Mouse (Mus musculus) cortical plate, adult 2 months (tissue): ENCODE results near the gene L3mbtl4. TPM values are rescaled to one million over a fixed set of nuclear protein-coding genes. Genes with fewer than 3 reads are reported as not detected.

Experiments used
- H3K27ac ChIP-seq: fragments of 200-500 bp; 2 replicates; pipeline ENCODE4 v1.5.1; 2012; ENCODE audit warnings: low read length, control low read depth, inconsistent platforms; ENCODE audit not compliant: insufficient read depth
- H3K4me1 ChIP-seq: fragments of 200-500 bp; 2 replicates; pipeline ENCODE4 v1.6.1; 2011; ENCODE audit warnings: low read length; ENCODE audit not compliant: control insufficient read depth, insufficient read depth
- H3K4me3 ChIP-seq: fragments of 200-500 bp; 2 replicates; pipeline ENCODE4 v1.5.1; 2011; ENCODE audit warnings: mild to moderate bottlenecking, low read length, control low read depth; ENCODE audit not compliant: insufficient read depth
- CTCF ChIP-seq: fragments of 200-500 bp; IDR thresholded peaks from 2 replicates; pipeline ENCODE4 v1.5.1; 2011; ENCODE audit warnings: mild to moderate bottlenecking, control low read depth, low read length; ENCODE audit not compliant: insufficient read depth; ENCODE audit errors: extremely low read depth
- POLR2A ChIP-seq: fragments of 200-500 bp; IDR thresholded peaks from 2 replicates; pipeline ENCODE4 v1.6.1; 2011; ENCODE audit warnings: mild to moderate bottlenecking, low read length, control low read depth; ENCODE audit not compliant: insufficient read depth; ENCODE audit errors: extremely low read depth
- polyA plus RNA-seq: library from polyadenylated mRNA; depleted of rRNA; stranded (reverse); fragments of >200 nt; gene quantifications from 2 replicates; pipeline ENCODE4 v1.2.3, GENCODE M21; 2012

The L3mbtl4 gene
- polyA plus RNA-seq, 1 experiment, result 0.90 TPM

GRCm38 (mm10) chr17:68711350-68711749 is 437.8 kb downstream of the L3mbtl4 start:
- no peak overlapping the region for H3K4me3 ChIP-seq
- H3K27ac ChIP-seq, result no peak overlapping the region
- no peak for TF ChIP-seq POLR2A
- no peak for TF ChIP-seq CTCF
- H3K4me1 ChIP-seq, result no peaks in the 10 kb centered on the region; the same call in 1 of the 2 replicates

GRCm38 (mm10) chr17:68748296-68748695 is 474.7 kb downstream of the L3mbtl4 start:
- peaks cover 5% of the 10 kb centered on the region; the same call in 1 of the 2 replicates for H3K4me1 ChIP-seq
- no peak overlapping the region for H3K4me3 ChIP-seq
- TF ChIP-seq POLR2A, result no peak
- TF ChIP-seq CTCF, result no peak
- no peak overlapping the region for H3K27ac ChIP-seq

- no peak overlapping the region for H3K27ac ChIP-seq
Measured at GRCm38 (mm10) chr17:68750513-68750912, 476.9 kb downstream of the L3mbtl4 start.

GRCm38 (mm10) chr17:68753112-68753511 is 479.5 kb downstream of the L3mbtl4 start:
- peaks cover 3% of the 10 kb centered on the region; the same call in 1 of the 2 replicates for H3K4me1 ChIP-seq
- no peak overlapping the region for H3K27ac ChIP-seq
- no peak overlapping the region for H3K4me3 ChIP-seq
- no peak for TF ChIP-seq CTCF
- TF ChIP-seq POLR2A, result no peak

More at GRCm38 (mm10) chr17:68750513-68750912, 476.9 kb downstream of the L3mbtl4 start:
- Histone ChIP-seq H3K4me3 (no peak overlapping the region), H3K4me1 (peaks cover 5% of the 10 kb centered on the region; the same call in 1 of the 2 replicates)
- no peak for TF ChIP-seq CTCF
- no peak for TF ChIP-seq POLR2A

GRCm38 (mm10) chr17:68754789-68755188 is 481.2 kb downstream of the L3mbtl4 start:
- no peak for TF ChIP-seq CTCF
- no peak for TF ChIP-seq POLR2A
- H3K27ac ChIP-seq, result no peak overlapping the region
- H3K4me3 ChIP-seq, result no peak overlapping the region
- peaks cover 7% of the 10 kb centered on the region for H3K4me1 ChIP-seq

- TF ChIP-seq POLR2A, result no peak
- Histone ChIP-seq H3K27ac (peak overlapping the region; percentile 83), H3K4me1 (peaks cover 4% of the 10 kb centered on the region), H3K4me3 (no peak overlapping the region)
Measured at GRCm38 (mm10) chr17:68758428-68758827, 484.8 kb downstream of the L3mbtl4 start.

- Histone ChIP-seq H3K27ac (no peak overlapping the region; the same call in 1 of the 2 replicates), H3K4me1 (peaks cover 4% of the 10 kb centered on the region), H3K4me3 (no peak overlapping the region)
- TF ChIP-seq CTCF, result no peak
- TF ChIP-seq POLR2A, result no peak
Measured at GRCm38 (mm10) chr17:68758936-68759335, 485.3 kb downstream of the L3mbtl4 start.

GRCm38 (mm10) chr17:68759978-68760377 is 486.4 kb downstream of the L3mbtl4 start:
- no peak for TF ChIP-seq CTCF
- TF ChIP-seq POLR2A, result no peak
- H3K4me1 ChIP-seq, result peaks cover 4% of the 10 kb centered on the region

GRCm38 (mm10) chr17:68764329-68764880 is 490.8 kb downstream of the L3mbtl4 start:
- Histone ChIP-seq H3K4me3 (no peak overlapping the region), H3K4me1 (no peaks in the 10 kb centered on the region; the same call in 1 of the 2 replicates), H3K27ac (no peak overlapping the region)
- TF ChIP-seq POLR2A, result no peak
- TF ChIP-seq CTCF, result no peak

More at GRCm38 (mm10) chr17:68759978-68760377, 486.4 kb downstream of the L3mbtl4 start:
- no peak overlapping the region for H3K4me3 ChIP-seq
- H3K27ac ChIP-seq, result 0 out of 2 replicates have a peak overlapping the region, but pooled peaks have one; percentile 9

GRCm38 (mm10) chr17:68769561-68769960 is 496.0 kb downstream of the L3mbtl4 start:
- no peak overlapping the region for H3K27ac ChIP-seq
- peaks cover 2% of the 10 kb centered on the region; the same call in 1 of the 2 replicates for H3K4me1 ChIP-seq
- no peak overlapping the region for H3K4me3 ChIP-seq
- TF ChIP-seq POLR2A, result no peak
- TF ChIP-seq CTCF, result no peak
